ENCODE assay signal across 13 mouse cellular contexts in the genomic region with DNA sequence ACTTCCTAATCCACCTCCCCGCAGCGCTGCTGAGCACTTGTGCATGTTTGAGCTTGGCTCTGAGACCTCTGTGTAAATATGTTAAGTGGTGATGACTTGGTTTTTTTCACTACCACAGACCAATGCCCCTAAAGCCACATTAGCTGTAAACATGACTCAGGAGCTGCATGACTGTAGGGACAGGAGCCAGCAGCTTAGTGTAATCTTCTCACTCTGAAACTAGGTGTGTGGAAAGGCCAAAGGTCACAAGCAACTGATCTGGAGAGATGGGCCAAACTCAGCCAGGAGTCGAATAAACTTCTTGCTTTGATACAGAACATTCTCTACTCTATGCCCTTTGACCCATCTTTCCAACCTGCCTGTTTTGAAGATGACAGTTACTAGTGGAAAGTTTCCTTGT. TPM values are rescaled to one million over a fixed set of nuclear protein-coding genes. Genes with fewer than 3 reads are reported as not detected.
DNase-seq lines count a peak whose midpoint lies in the region; ATAC-seq lines count a peak whose summit lies in the region.
"Had no signal": no experiment of that assay in that cellular context is flagged by ENCODE, and none has a peak within 500 bp of the region (broad histone marks: within the 10 kb centered on the region; RNA-seq: fewer than 3 reads in every experiment).

No protein-coding gene starts in this region.

- no peak for ATAC-seq in lung, embryonic 16.5 days (ENCODE audit: low read depth)
- ATAC-seq in hindbrain, embryonic 12.5 days (ENCODE audit: low FRiP score) = no peak
- ATAC-seq: forebrain, embryonic 14.5 days had no signal

- no peak overlapping the region for H3K4me3 ChIP-seq in lung, embryonic 16.5 days (ENCODE audit: low read length)
- H3K4me3 ChIP-seq in hindbrain, embryonic 12.5 days = no peak overlapping the region
- H3K4me3 ChIP-seq: hindbrain, embryonic 13.5 days; left cerebral cortex, adult 2 months had no signal

- H3K27ac ChIP-seq in lung, embryonic 16.5 days (ENCODE audit: low read length) = peak overlapping the region; percentile 53
- no peak overlapping the region for H3K27ac ChIP-seq in hindbrain, embryonic 12.5 days
- H3K27ac ChIP-seq: hindbrain, embryonic 13.5 days; left cerebral cortex, adult 2 months had no signal

- no peaks in the 10 kb centered on the region for H3K27me3 ChIP-seq in lung, embryonic 16.5 days (ENCODE audit: control insufficient read depth, insufficient read depth, low read depth, low read length)
- H3K27me3 ChIP-seq in hindbrain, embryonic 12.5 days = no peaks in the 10 kb centered on the region
- H3K27me3 ChIP-seq: hindbrain, embryonic 13.5 days had no signal

- peaks cover 14% of the 10 kb centered on the region for H3K4me1 ChIP-seq in lung, embryonic 16.5 days (replicated peaks; ENCODE audit: control insufficient read depth, insufficient read depth, low read length)
- no peaks in the 10 kb centered on the region for H3K4me1 ChIP-seq in hindbrain, embryonic 12.5 days
- H3K4me1 ChIP-seq: hindbrain, embryonic 13.5 days had no signal

- H3K9ac ChIP-seq in lung, embryonic 16.5 days (ENCODE audit: low read length) = no peak overlapping the region
- H3K9ac ChIP-seq in hindbrain, embryonic 12.5 days = no peak overlapping the region
- H3K9ac ChIP-seq: hindbrain, embryonic 13.5 days had no signal

- H3K36me3 ChIP-seq in lung, embryonic 16.5 days (ENCODE audit: control insufficient read depth, insufficient read depth, low read length) = peaks cover 20% of the 10 kb centered on the region
- no peaks in the 10 kb centered on the region for H3K36me3 ChIP-seq in hindbrain, embryonic 12.5 days
- H3K36me3 ChIP-seq: G1E; hindbrain, embryonic 13.5 days had no signal

- 51% methylated on average over 3 of the region's 3 CpGs for WGBS in lung, embryonic 16.5 days
- 84% methylated on average over 3 of the region's 3 CpGs for WGBS in hindbrain, embryonic 12.5 days

- H3K4me2 ChIP-seq in lung, embryonic 16.5 days (ENCODE audit: low read depth, low read length) = no peak overlapping the region
- no peak overlapping the region for H3K4me2 ChIP-seq in hindbrain, embryonic 12.5 days (replicated peaks)
- H3K4me2 ChIP-seq: hindbrain, embryonic 13.5 days had no signal

- DNase-seq in lung, postnatal 25 days (ENCODE audit: low spot score) = no peak
- peak; percentile 42 for DNase-seq in gonadal fat pad, adult 2 months (ENCODE audit: low read depth)
- peak; percentile 18 for DNase-seq in kidney, postnatal 10 days
- peak; percentile 63 for DNase-seq in yolk sac, embryonic 10.5 days (ENCODE audit: low spot score)
- no peak for DNase-seq in ovary, postnatal 36 days (ENCODE audit: low spot score)
- DNase-seq: adrenal gland, adult 8-10 months; right cerebral cortex, adult 18-20 months had no signal

- H3K9me3 ChIP-seq in lung, embryonic 16.5 days (ENCODE audit: control insufficient read depth, low read length) = no peaks in the 10 kb centered on the region
- H3K9me3 ChIP-seq in hindbrain, embryonic 12.5 days (replicated peaks) = no peaks in the 10 kb centered on the region
- H3K9me3 ChIP-seq: G1E; hindbrain, embryonic 13.5 days had no signal

RNA-seq across cellular contexts. Expression of a gene that starts 17.3 kb away (rescaled TPM):
- polyA plus RNA-seq in lung, embryonic 16.5 days (2015; fragmentation: Nextera tagmentation; extraction: Ambion mirVana) = 0.09 TPM in 1 of 2 replicates, not detected in the other
- not detected in 2 replicates for polyA plus RNA-seq in gonadal fat pad, adult 2 months (2012; rRNA removed)
- not detected in 2 replicates for polyA plus RNA-seq in hindbrain, embryonic 12.5 days (2016; fragmentation: Nextera tagmentation; extraction: Ambion mirVana)
- polyA plus RNA-seq: forebrain, embryonic 14.5 days; hindbrain, embryonic 13.5 days had no signal

RNA-seq across cellular contexts. Expression of a gene that starts 26.7 kb away (rescaled TPM):
- polyA plus RNA-seq in lung, embryonic 16.5 days (2015; fragmentation: Nextera tagmentation; extraction: Ambion mirVana) = 23.3 and 25.0 TPM in 2 replicates
- polyA plus RNA-seq in gonadal fat pad, adult 2 months (2012; rRNA removed) = 31.2 and 36.5 TPM in 2 replicates
- 5.2 and 6.6 TPM in 2 replicates for polyA plus RNA-seq in hindbrain, embryonic 12.5 days (2016; fragmentation: Nextera tagmentation; extraction: Ambion mirVana)
- polyA plus RNA-seq: G1E had no signal

Comparison
In these comparisons a context has a peak if more than half of its experiments do, and no peak if none do; other contexts are left out.
1. DNase-seq: peak in gonadal fat pad, adult 2 months (single experiment), kidney, postnatal 10 days (single experiment) and yolk sac, embryonic 10.5 days (single experiment); none in lung, postnatal 25 days (single experiment) and ovary, postnatal 36 days (single experiment).